Mouse (Mus musculus): Measurements from ENCODE around the gene Aqp9.
"Not testable (repeated sequence)": the region's sequence is repeated elsewhere in the genome, so short reads cannot be mapped to it uniquely, and the experiment has no call there.

Gene Aqp9

GRCm38 (mm10) chr9:71138936-71139335 is 29.5 kb downstream of the Aqp9 start:
- no peak for DNase-seq (ENCODE audit: low spot score)

GRCm38 (mm10) chr9:71137267-71137945 is 31.1 kb downstream of the Aqp9 start:
- DNase-seq (ENCODE audit: low spot score) = no peak

GRCm38 (mm10) chr9:71135073-71135472 is 33.4 kb downstream of the Aqp9 start:
- no peak for DNase-seq (ENCODE audit: low spot score)

- no peak for DNase-seq (ENCODE audit: low spot score)
These were observed 35.3 kb downstream of the Aqp9 start for GRCm38 (mm10) chr9:71133190-71133589.

- no peak for DNase-seq (ENCODE audit: low spot score)
These were observed 36.7 kb downstream of the Aqp9 start for GRCm38 (mm10) chr9:71131822-71132221.

- peak; percentile 84 for DNase-seq (ENCODE audit: low spot score)
These were observed 39.6 kb downstream of the Aqp9 start for GRCm38 (mm10) chr9:71128911-71129310.

- DNase-seq (ENCODE audit: low spot score) = peak; percentile 21
These were observed 42.3 kb downstream of the Aqp9 start for GRCm38 (mm10) chr9:71126205-71126604.

GRCm38 (mm10) chr9:71123095-71123494 is 45.4 kb downstream of the Aqp9 start:
- DNase-seq (ENCODE audit: low spot score) = not testable (repeated sequence)

GRCm38 (mm10) chr9:71120924-71121323 is 47.6 kb downstream of the Aqp9 start:
- DNase-seq (ENCODE audit: low spot score) = no peak

GRCm38 (mm10) chr9:71113166-71113565 is 55.3 kb downstream of the Aqp9 start:
- no peak for DNase-seq (ENCODE audit: low spot score)

- no peak for DNase-seq (ENCODE audit: low spot score)
These were observed 65.0 kb downstream of the Aqp9 start for GRCm38 (mm10) chr9:71103521-71103920.

GRCm38 (mm10) chr9:71094066-71094465 is 74.4 kb downstream of the Aqp9 start:
- DNase-seq (ENCODE audit: low spot score) = no peak

GRCm38 (mm10) chr9:71092038-71092437 is 76.4 kb downstream of the Aqp9 start:
- peak; percentile 88 for DNase-seq (ENCODE audit: low spot score)

- no peak for DNase-seq (ENCODE audit: low spot score)
These were observed 89.3 kb downstream of the Aqp9 start for GRCm38 (mm10) chr9:71079201-71079600.

GRCm38 (mm10) chr9:71077251-71077825 is 91.1 kb downstream of the Aqp9 start:
- no peak for DNase-seq (ENCODE audit: low spot score)

- DNase-seq (ENCODE audit: low spot score) = no peak
These were observed 92.3 kb downstream of the Aqp9 start for GRCm38 (mm10) chr9:71076201-71076648.

GRCm38 (mm10) chr9:71073831-71074230 is 94.7 kb downstream of the Aqp9 start:
- DNase-seq (ENCODE audit: low spot score) = peak; percentile 63

- no peak for DNase-seq (ENCODE audit: low spot score)
These were observed 95.4 kb downstream of the Aqp9 start for GRCm38 (mm10) chr9:71073076-71073475.

- DNase-seq (ENCODE audit: low spot score) = no peak
These were observed 96.0 kb downstream of the Aqp9 start for GRCm38 (mm10) chr9:71072502-71072901.

- no peak for DNase-seq (ENCODE audit: low spot score)
These were observed 96.7 kb downstream of the Aqp9 start for GRCm38 (mm10) chr9:71071581-71072330.

- no peak for DNase-seq (ENCODE audit: low spot score)
These were observed 97.9 kb downstream of the Aqp9 start for GRCm38 (mm10) chr9:71070628-71071027.

- no peak for DNase-seq (ENCODE audit: low spot score)
These were observed 99.6 kb downstream of the Aqp9 start for GRCm38 (mm10) chr9:71068866-71069390.

- DNase-seq (ENCODE audit: low spot score) = no peak
These were observed 101.3 kb downstream of the Aqp9 start for GRCm38 (mm10) chr9:71067156-71067555.
